Mouse (Mus musculus): ENCODE results near the gene Npc2. TPM values are rescaled to one million over a fixed set of nuclear protein-coding genes. Genes with fewer than 3 reads are reported as not detected.

Npc2 gene
- polyA plus RNA-seq, 1 experiment from 2014 or later, result 75.2 TPM

- H3K9ac ChIP-seq, result peak overlapping the region; percentile 21; the same call in 1 of the 2 replicates
- H3K27me3 ChIP-seq, result no peaks in the 10 kb centered on the region
- ATAC-seq (ENCODE audit: low FRiP score), result peak; percentile 62
- peak overlapping the region; percentile 73 for H3K27ac ChIP-seq
- no peak overlapping the region for H3K4me3 ChIP-seq (replicated peaks)
- peaks cover 19% of the 10 kb centered on the region for H3K36me3 ChIP-seq (replicated peaks)
- peaks cover 44% of the 10 kb centered on the region for H3K4me1 ChIP-seq
- no peak overlapping the region for H3K4me2 ChIP-seq
- 41% methylated on average over 14 of the region's 14 CpGs for WGBS
- no peaks in the 10 kb centered on the region for H3K9me3 ChIP-seq
These were observed 20.6 kb downstream of the Npc2 start for GRCm38 (mm10) chr12:84752131-84752977.

DNA sequence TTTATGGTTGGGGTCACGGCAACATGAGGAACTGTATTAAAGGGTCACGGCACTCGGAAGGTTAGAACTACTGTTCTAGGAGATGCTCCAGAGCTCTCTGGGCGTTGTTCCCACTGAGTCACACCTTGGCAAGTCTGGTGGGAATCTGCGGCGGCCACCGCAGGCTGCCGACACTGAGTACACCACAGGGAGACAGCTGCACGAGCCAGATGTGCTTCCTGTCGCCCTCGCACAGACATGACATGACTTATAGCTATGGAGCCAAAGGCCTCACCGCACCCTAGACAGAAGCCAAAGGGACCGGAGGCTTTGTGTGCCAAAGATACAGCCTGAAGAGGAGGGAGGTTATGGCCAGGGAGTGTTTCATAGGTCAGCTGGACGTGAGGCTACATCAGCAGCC is 22.3 kb downstream of the Npc2 start:
- no peaks in the 10 kb centered on the region for H3K9me3 ChIP-seq
- H3K27ac ChIP-seq, result no peak overlapping the region
- no peaks in the 10 kb centered on the region for H3K27me3 ChIP-seq
- H3K9ac ChIP-seq, result no peak overlapping the region
- no peak for ATAC-seq (ENCODE audit: low FRiP score)
- peaks cover 2% of the 10 kb centered on the region for H3K36me3 ChIP-seq (replicated peaks)
- 85% methylated on average over 14 of the region's 14 CpGs for WGBS
- no peak overlapping the region for H3K4me3 ChIP-seq (replicated peaks)
- H3K4me2 ChIP-seq, result no peak overlapping the region
- peaks cover 43% of the 10 kb centered on the region for H3K4me1 ChIP-seq

DNA sequence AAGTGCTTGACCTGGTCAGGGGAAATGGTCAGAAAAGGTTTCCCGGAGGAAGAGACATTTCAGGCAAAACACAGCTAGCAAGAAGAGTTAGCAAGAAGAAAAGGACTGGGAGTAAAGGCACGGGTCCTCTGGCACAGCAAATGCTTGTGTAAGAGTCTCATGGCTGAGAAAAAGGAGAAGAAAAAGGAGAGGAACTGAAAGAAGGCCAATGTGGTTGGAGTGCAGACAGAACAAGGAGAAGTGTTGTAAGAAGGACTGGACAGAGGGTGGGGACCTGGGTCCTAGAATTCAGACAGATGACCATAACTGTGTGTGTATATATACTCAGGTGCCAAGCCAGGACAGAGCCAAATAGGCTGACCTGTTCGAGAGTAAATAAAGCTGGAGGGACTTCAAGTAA is 24.8 kb downstream of the Npc2 start:
- Histone ChIP-seq H3K9me3 (no peaks in the 10 kb centered on the region), H3K27ac (no peak overlapping the region), H3K27me3 (no peaks in the 10 kb centered on the region), H3K4me1 (peaks cover 26% of the 10 kb centered on the region), H3K4me3 (replicated peaks) (no peak overlapping the region), H3K4me2 (no peak overlapping the region), H3K9ac (no peak overlapping the region), H3K36me3 (replicated peaks) (no peaks in the 10 kb centered on the region)
- ATAC-seq (ENCODE audit: low FRiP score), result no peak
- WGBS, result 77% methylated on average over 3 of the region's 3 CpGs

GRCm38 (mm10) chr12:84745700-84746099 is 27.3 kb downstream of the Npc2 start:
- Histone ChIP-seq H3K9ac (no peak overlapping the region), H3K27ac (no peak overlapping the region), H3K9me3 (no peaks in the 10 kb centered on the region), H3K4me1 (0 out of 2 replicates have a peak, but pooled peaks cover 7% of the 10 kb centered on the region), H3K27me3 (no peaks in the 10 kb centered on the region), H3K36me3 (replicated peaks) (no peaks in the 10 kb centered on the region), H3K4me3 (replicated peaks) (no peak overlapping the region), H3K4me2 (no peak overlapping the region)
- ATAC-seq (ENCODE audit: low FRiP score), result no peak
- WGBS, result 61% methylated on average over 4 of the region's 4 CpGs

DNA sequence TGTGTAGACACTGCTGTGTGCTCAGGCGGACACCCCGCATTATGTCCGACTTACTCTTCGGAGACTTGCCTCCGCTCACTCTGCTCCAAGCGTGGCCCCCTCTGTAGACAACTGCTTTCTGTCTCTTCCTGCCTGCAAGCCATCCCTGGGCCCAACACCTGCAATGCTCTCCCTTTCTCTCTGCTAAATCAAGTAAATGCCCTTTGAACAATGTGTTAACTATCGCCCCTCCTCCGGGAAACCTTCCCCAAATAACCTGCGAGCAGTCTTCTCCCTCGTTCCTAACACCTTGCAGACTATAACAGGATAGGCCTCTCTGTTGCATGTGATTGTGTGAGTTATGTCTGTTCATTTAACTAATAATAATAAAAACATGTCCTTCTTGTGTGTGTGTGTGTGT is 29.5 kb downstream of the Npc2 start:
- Histone ChIP-seq H3K36me3 (replicated peaks) (no peaks in the 10 kb centered on the region), H3K9ac (no peak overlapping the region), H3K4me1 (no peaks in the 10 kb centered on the region), H3K4me2 (no peak overlapping the region), H3K4me3 (replicated peaks) (no peak overlapping the region), H3K27ac (no peak overlapping the region), H3K9me3 (no peaks in the 10 kb centered on the region), H3K27me3 (no peaks in the 10 kb centered on the region)
- 86% methylated on average over 10 of the region's 10 CpGs for WGBS
- ATAC-seq (ENCODE audit: low FRiP score), result no peak

DNA sequence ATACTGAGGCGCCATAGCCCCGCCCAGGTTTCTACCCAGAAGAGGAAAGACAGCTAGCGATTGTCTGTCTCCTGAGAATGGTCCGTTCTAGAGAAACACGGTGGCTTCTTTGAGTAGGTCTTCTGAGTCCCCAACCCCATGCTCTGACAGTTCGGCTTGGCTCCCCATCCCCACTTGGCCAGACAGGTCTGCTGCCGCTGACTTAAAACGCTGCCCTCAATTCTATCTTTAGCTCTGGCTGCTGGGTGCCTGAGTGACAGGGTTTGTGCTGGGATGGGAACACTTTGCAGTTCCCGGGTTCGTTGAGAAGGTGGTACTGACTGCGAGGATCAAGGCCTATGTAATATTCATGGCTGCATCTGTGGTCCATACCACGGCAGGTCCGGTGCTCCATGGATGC is 39.6 kb downstream of the Npc2 start:
- Histone ChIP-seq H3K9me3 (no peaks in the 10 kb centered on the region), H3K4me1 (no peaks in the 10 kb centered on the region), H3K9ac (no peak overlapping the region), H3K27ac (no peak overlapping the region), H3K4me2 (no peak overlapping the region), H3K4me3 (replicated peaks) (no peak overlapping the region), H3K36me3 (replicated peaks) (no peaks in the 10 kb centered on the region), H3K27me3 (no peaks in the 10 kb centered on the region)
- no peak for ATAC-seq (ENCODE audit: low FRiP score)
- WGBS, result 77% methylated on average over 13 of the region's 13 CpGs

GRCm38 (mm10) chr12:84728421-84728820 is 44.5 kb downstream of the Npc2 start:
- no peak overlapping the region for H3K9ac ChIP-seq
- no peaks in the 10 kb centered on the region for H3K27me3 ChIP-seq
- no peak overlapping the region; the same call in 1 of the 2 replicates for H3K27ac ChIP-seq
- no peaks in the 10 kb centered on the region for H3K36me3 ChIP-seq (replicated peaks)
- 92% methylated on average over 10 of the region's 10 CpGs for WGBS
- no peak for ATAC-seq (ENCODE audit: low FRiP score)
- H3K4me3 ChIP-seq (replicated peaks), result no peak overlapping the region
- H3K4me1 ChIP-seq, result no peaks in the 10 kb centered on the region
- no peak overlapping the region for H3K4me2 ChIP-seq
- H3K9me3 ChIP-seq, result no peaks in the 10 kb centered on the region

- no peaks in the 10 kb centered on the region for H3K9me3 ChIP-seq
- no peak for ATAC-seq (ENCODE audit: low FRiP score)
- H3K27me3 ChIP-seq, result no peaks in the 10 kb centered on the region
- no peaks in the 10 kb centered on the region for H3K36me3 ChIP-seq (replicated peaks)
- no peaks in the 10 kb centered on the region for H3K4me1 ChIP-seq
- H3K9ac ChIP-seq, result no peak overlapping the region
- H3K4me2 ChIP-seq, result no peak overlapping the region
- WGBS, result 83% methylated on average over 5 of the region's 5 CpGs
- H3K4me3 ChIP-seq (replicated peaks), result no peak overlapping the region
- H3K27ac ChIP-seq, result no peak overlapping the region
These were observed 45.5 kb downstream of the Npc2 start for GRCm38 (mm10) chr12:84727434-84727833.

DNA sequence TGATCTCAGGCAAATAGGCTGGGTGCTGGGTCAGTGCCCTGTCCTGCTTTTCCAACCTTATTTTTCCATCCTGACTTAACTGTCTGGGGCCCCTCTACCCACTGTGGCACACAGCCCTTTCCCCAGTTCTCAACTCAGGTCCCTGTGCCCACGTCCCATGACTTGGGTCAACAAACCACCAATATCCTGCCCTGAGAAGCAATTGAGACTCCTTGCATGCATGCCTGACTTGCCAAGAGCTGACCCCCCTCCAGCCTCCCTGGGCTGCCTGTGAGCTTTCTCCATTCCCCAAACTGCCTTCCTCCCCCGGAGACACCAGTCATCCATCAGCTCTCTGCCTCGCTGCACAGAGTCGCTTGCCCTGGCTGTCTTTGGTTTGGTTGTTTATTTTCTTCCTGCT is 46.0 kb downstream of the Npc2 start:
- Histone ChIP-seq H3K27me3 (no peaks in the 10 kb centered on the region), H3K4me3 (replicated peaks) (no peak overlapping the region), H3K4me2 (no peak overlapping the region), H3K36me3 (replicated peaks) (no peaks in the 10 kb centered on the region), H3K4me1 (no peaks in the 10 kb centered on the region), H3K27ac (no peak overlapping the region), H3K9me3 (no peaks in the 10 kb centered on the region), H3K9ac (no peak overlapping the region)
- 85% methylated on average over 4 of the region's 4 CpGs for WGBS
- ATAC-seq (ENCODE audit: low FRiP score), result no peak

GRCm38 (mm10) chr12:84726391-84726790 is 46.6 kb downstream of the Npc2 start:
- H3K4me3 ChIP-seq (replicated peaks), result no peak overlapping the region
- no peak overlapping the region for H3K4me2 ChIP-seq
- no peak overlapping the region for H3K27ac ChIP-seq
- no peaks in the 10 kb centered on the region for H3K9me3 ChIP-seq
- 93% methylated on average over 4 of the region's 4 CpGs for WGBS
- H3K9ac ChIP-seq, result no peak overlapping the region
- no peaks in the 10 kb centered on the region for H3K4me1 ChIP-seq
- ATAC-seq (ENCODE audit: low FRiP score), result no peak
- no peaks in the 10 kb centered on the region for H3K27me3 ChIP-seq
- H3K36me3 ChIP-seq (replicated peaks), result no peaks in the 10 kb centered on the region

GRCm38 (mm10) chr12:84718462-84719244 is 54.3 kb downstream of the Npc2 start:
- Histone ChIP-seq H3K9me3 (no peaks in the 10 kb centered on the region), H3K4me3 (replicated peaks) (no peak overlapping the region), H3K27me3 (no peaks in the 10 kb centered on the region), H3K27ac (no peak overlapping the region), H3K9ac (no peak overlapping the region), H3K4me2 (no peak overlapping the region), H3K4me1 (no peaks in the 10 kb centered on the region), H3K36me3 (replicated peaks) (no peaks in the 10 kb centered on the region)
- no peak for ATAC-seq (ENCODE audit: low FRiP score)
- WGBS, result 87% methylated on average over 9 of the region's 9 CpGs

- no peak overlapping the region for H3K4me2 ChIP-seq
- no peak for ATAC-seq (ENCODE audit: low FRiP score)
- H3K4me3 ChIP-seq (replicated peaks), result no peak overlapping the region
- no peaks in the 10 kb centered on the region for H3K9me3 ChIP-seq
- no peaks in the 10 kb centered on the region for H3K4me1 ChIP-seq
- 82% methylated on average over 6 of the region's 6 CpGs for WGBS
- H3K27ac ChIP-seq, result no peak overlapping the region
- no peaks in the 10 kb centered on the region for H3K36me3 ChIP-seq (replicated peaks)
- no peaks in the 10 kb centered on the region for H3K27me3 ChIP-seq
- H3K9ac ChIP-seq, result no peak overlapping the region
These were observed 58.4 kb downstream of the Npc2 start for GRCm38 (mm10) chr12:84714578-84714977.
